8 mouse cellular contexts compared by ENCODE assay signal in genomic region chr9:44723008-44723407, GRCm38 (mm10). TPM values are rescaled to one million over a fixed set of nuclear protein-coding genes. Genes with fewer than 3 reads are reported as not detected.
DNase-seq lines count a peak whose midpoint lies in the region; ATAC-seq and TF ChIP-seq lines count a peak whose summit lies in the region.

No protein-coding gene starts in this region.

- H3K9me3 ChIP-seq in forebrain, embryonic 12.5 days, result no peaks in the 10 kb centered on the region
- no peaks in the 10 kb centered on the region for H3K9me3 ChIP-seq in forebrain, postnatal 0 days (ENCODE audit: low read length)
- no peaks in the 10 kb centered on the region for H3K9me3 ChIP-seq in heart, embryonic 16.5 days (replicated peaks; ENCODE audit: control insufficient read depth, low read length)

- ATAC-seq in forebrain, embryonic 12.5 days (ENCODE audit: low FRiP score), result no peak
- no peak for ATAC-seq in forebrain, postnatal 0 days
- ATAC-seq in heart, embryonic 16.5 days (replicated peaks; ENCODE audit: extremely low read depth, insufficient read depth, low FRiP score), result no peak

- H3K27me3 ChIP-seq in forebrain, embryonic 12.5 days, result no peaks in the 10 kb centered on the region
- H3K27me3 ChIP-seq in forebrain, postnatal 0 days (ENCODE audit: insufficient read depth, low read length), result no peaks in the 10 kb centered on the region
- no peaks in the 10 kb centered on the region for H3K27me3 ChIP-seq in heart, embryonic 16.5 days (ENCODE audit: control insufficient read depth, insufficient read depth, low read length)

- H3K4me2 ChIP-seq in forebrain, embryonic 12.5 days, result no peak overlapping the region
- H3K4me2 ChIP-seq in forebrain, postnatal 0 days (ENCODE audit: low read depth), result no peak overlapping the region
- no peak overlapping the region for H3K4me2 ChIP-seq in heart, embryonic 16.5 days (ENCODE audit: low read depth, low read length)

- H3K4me3 ChIP-seq in forebrain, embryonic 12.5 days (replicated peaks), result no peak overlapping the region
- H3K4me3 ChIP-seq in forebrain, postnatal 0 days (ENCODE audit: low read depth, low read length), result no peak overlapping the region
- no peak overlapping the region for H3K4me3 ChIP-seq in heart, embryonic 16.5 days (ENCODE audit: low read length)

- H3K36me3 ChIP-seq in forebrain, embryonic 12.5 days (replicated peaks), result no peaks in the 10 kb centered on the region; the same call in 1 of the 2 replicates
- H3K36me3 ChIP-seq in forebrain, postnatal 0 days (ENCODE audit: insufficient read depth), result peaks cover 3% of the 10 kb centered on the region; the same call in 1 of the 2 replicates
- no peaks in the 10 kb centered on the region for H3K36me3 ChIP-seq in heart, embryonic 16.5 days (ENCODE audit: control insufficient read depth, insufficient read depth)

- 65% methylated on average over 7 of the region's 7 CpGs for WGBS in forebrain, embryonic 12.5 days
- 58% methylated on average over 7 of the region's 7 CpGs for WGBS in forebrain, postnatal 0 days
- 38% methylated on average over 7 of the region's 7 CpGs for WGBS in heart, embryonic 16.5 days

- TF ChIP-seq CTCF in forebrain, postnatal 0 days (IDR thresholded peaks at IDR 0.05; ENCODE audit: low read depth), result no peak

- H3K9ac ChIP-seq in forebrain, embryonic 12.5 days, result no peak overlapping the region
- H3K9ac ChIP-seq in forebrain, postnatal 0 days, result no peak overlapping the region
- no peak overlapping the region for H3K9ac ChIP-seq in heart, embryonic 16.5 days (ENCODE audit: low read length)

- DNase-seq in forebrain, postnatal 0 days, result no peak
- DNase-seq in Muller cell, postnatal 12 days (ENCODE audit: inconsistent ontology term), result peak; percentile 79
- peak; percentile 55 for DNase-seq in lung, postnatal 10 days
- DNase-seq in layer of hippocampus, postnatal 14 days (ENCODE audit: low spot score in 2 of 2), result no peak
- DNase-seq in ovary, adult 18-20 months (ENCODE audit: low spot score), result no peak
- no peak for DNase-seq in embryo, embryonic 10 days (ENCODE audit: low spot score)

- peak overlapping the region; percentile 70 for H3K27ac ChIP-seq in forebrain, embryonic 12.5 days
- H3K27ac ChIP-seq in forebrain, postnatal 0 days (ENCODE audit: low read depth, low read length), result no peak overlapping the region
- peak overlapping the region; percentile 69 for H3K27ac ChIP-seq in heart, embryonic 16.5 days (ENCODE audit: low read length)

- H3K4me1 ChIP-seq in forebrain, embryonic 12.5 days, result peaks cover 81% of the 10 kb centered on the region
- H3K4me1 ChIP-seq in forebrain, postnatal 0 days (ENCODE audit: insufficient read depth), result peaks cover 17% of the 10 kb centered on the region
- peaks cover 71% of the 10 kb centered on the region for H3K4me1 ChIP-seq in heart, embryonic 16.5 days (ENCODE audit: control insufficient read depth, insufficient read depth, low read length)

RNA-seq across cellular contexts. Expression of gene Phldb1, which starts 12.0 kb away (rescaled TPM):
- polyA plus RNA-seq in forebrain, embryonic 12.5 days (2016; fragmentation: Nextera tagmentation; extraction: Ambion mirVana), result 57.5 and 67.3 TPM in 2 replicates
- 106 and 129 TPM in 2 replicates for total RNA-seq in forebrain, postnatal 0 days (2014; rRNA removed)
- polyA plus RNA-seq in forebrain, postnatal 0 days (2015; fragmentation: Nextera tagmentation; extraction: Ambion mirVana), result 28.2 and 34.3 TPM in 2 replicates
- polyA plus RNA-seq in heart, embryonic 16.5 days (2015; fragmentation: Nextera tagmentation; extraction: Ambion mirVana), result 25.9 and 30.4 TPM in 2 replicates
- total RNA-seq in layer of hippocampus, postnatal 14 days (2021), result 10 to 100 TPM; 98.3 to 98.6 TPM

RNA-seq across cellular contexts. Expression of gene Arcn1, which starts 44.6 kb away (rescaled TPM):
- polyA plus RNA-seq in forebrain, embryonic 12.5 days (2016; fragmentation: Nextera tagmentation; extraction: Ambion mirVana), result 167 and 170 TPM in 2 replicates
- 107 and 113 TPM in 2 replicates for total RNA-seq in forebrain, postnatal 0 days (2014; rRNA removed)
- polyA plus RNA-seq in forebrain, postnatal 0 days (2015; fragmentation: Nextera tagmentation; extraction: Ambion mirVana), result 86.0 and 105 TPM in 2 replicates
- 120 and 132 TPM in 2 replicates for polyA plus RNA-seq in heart, embryonic 16.5 days (2015; fragmentation: Nextera tagmentation; extraction: Ambion mirVana)
- 100 to 1,000 TPM; 102 to 109 TPM for total RNA-seq in layer of hippocampus, postnatal 14 days (2021)

RNA-seq across cellular contexts. Expression of gene Ift46, which starts 44.7 kb away (rescaled TPM):
- polyA plus RNA-seq in forebrain, embryonic 12.5 days (2016; fragmentation: Nextera tagmentation; extraction: Ambion mirVana), result 124 and 130 TPM in 2 replicates
- total RNA-seq in forebrain, postnatal 0 days (2014; rRNA removed), result 67.0 and 72.4 TPM in 2 replicates
- polyA plus RNA-seq in forebrain, postnatal 0 days (2015; fragmentation: Nextera tagmentation; extraction: Ambion mirVana), result 158 and 166 TPM in 2 replicates
- polyA plus RNA-seq in heart, embryonic 16.5 days (2015; fragmentation: Nextera tagmentation; extraction: Ambion mirVana), result 56.9 and 65.2 TPM in 2 replicates
- 10 to 100 TPM; 74.9 to 88.5 TPM for total RNA-seq in layer of hippocampus, postnatal 14 days (2021)

RNA-seq across cellular contexts. Expression of gene Treh, which starts 50.0 kb away (rescaled TPM):
- polyA plus RNA-seq in forebrain, embryonic 12.5 days (2016; fragmentation: Nextera tagmentation; extraction: Ambion mirVana), result not detected in 2 replicates
- not detected in 2 replicates for total RNA-seq in forebrain, postnatal 0 days (2014; rRNA removed)
- not detected in 2 replicates for polyA plus RNA-seq in forebrain, postnatal 0 days (2015; fragmentation: Nextera tagmentation; extraction: Ambion mirVana)
- 0.07 TPM in 1 of 2 replicates, not detected in the other for polyA plus RNA-seq in heart, embryonic 16.5 days (2015; fragmentation: Nextera tagmentation; extraction: Ambion mirVana)
- total RNA-seq in layer of hippocampus, postnatal 14 days (2021), result not detected

Comparison
In these comparisons a context has a peak if more than half of its experiments do, and no peak if none do; other contexts are left out.
1. DNase-seq: peak in Muller cell, postnatal 12 days (single experiment) and lung, postnatal 10 days (single experiment); none in forebrain, postnatal 0 days (single experiment), layer of hippocampus, postnatal 14 days (0 of 2), ovary, adult 18-20 months (single experiment) and embryo, embryonic 10 days (single experiment).